Mouse (Mus musculus) cortical plate, adult 2 months (tissue): Measurements from ENCODE around the gene Stx1b. TPM values are rescaled to one million over a fixed set of nuclear protein-coding genes. Genes with fewer than 3 reads are reported as not detected.

ENCODE experiments used
- H3K27ac ChIP-seq: fragments of 200-500 bp; 2 replicates; pipeline ENCODE4 v1.5.1; 2012; ENCODE audit warnings: low read length, control low read depth, inconsistent platforms; ENCODE audit not compliant: insufficient read depth
- H3K4me1 ChIP-seq: fragments of 200-500 bp; 2 replicates; pipeline ENCODE4 v1.6.1; 2011; ENCODE audit warnings: low read length; ENCODE audit not compliant: control insufficient read depth, insufficient read depth
- H3K4me3 ChIP-seq: fragments of 200-500 bp; 2 replicates; pipeline ENCODE4 v1.5.1; 2011; ENCODE audit warnings: mild to moderate bottlenecking, low read length, control low read depth; ENCODE audit not compliant: insufficient read depth
- CTCF ChIP-seq: fragments of 200-500 bp; IDR thresholded peaks from 2 replicates; pipeline ENCODE4 v1.5.1; 2011; ENCODE audit warnings: mild to moderate bottlenecking, control low read depth, low read length; ENCODE audit not compliant: insufficient read depth; ENCODE audit errors: extremely low read depth
- POLR2A ChIP-seq: fragments of 200-500 bp; IDR thresholded peaks from 2 replicates; pipeline ENCODE4 v1.6.1; 2011; ENCODE audit warnings: mild to moderate bottlenecking, low read length, control low read depth; ENCODE audit not compliant: insufficient read depth; ENCODE audit errors: extremely low read depth
- polyA plus RNA-seq: library from polyadenylated mRNA; depleted of rRNA; stranded (reverse); fragments of >200 nt; gene quantifications from 2 replicates; pipeline ENCODE4 v1.2.3, GENCODE M21; 2012

Stx1b gene
- polyA plus RNA-seq, 1 experiment, result 383 TPM

DNA sequence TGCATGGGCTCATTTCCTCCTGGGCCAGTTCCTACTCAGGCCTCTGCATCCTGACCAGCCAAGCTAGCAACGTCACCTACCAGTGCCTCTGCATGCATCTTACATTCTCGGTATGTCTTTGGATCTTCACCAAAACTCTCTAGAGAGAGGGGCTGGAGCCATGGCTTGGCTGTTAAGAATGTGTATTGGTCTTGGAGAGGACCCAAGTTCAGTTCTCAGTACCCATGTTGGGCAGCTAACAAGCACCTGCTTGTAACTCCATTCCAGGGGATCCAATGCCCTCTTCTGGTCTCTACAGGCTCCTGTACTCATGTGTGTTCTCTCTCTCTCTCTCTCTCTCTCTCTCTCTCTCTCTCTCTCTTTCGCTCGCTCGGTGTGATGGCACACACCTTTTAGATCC is 6.6 kb downstream of the Stx1b start:
- TF ChIP-seq POLR2A (no peak), CTCF (no peak)
- Histone ChIP-seq H3K27ac (no peak overlapping the region), H3K4me1 (peaks cover 15% of the 10 kb centered on the region), H3K4me3 (no peak overlapping the region)

DNA sequence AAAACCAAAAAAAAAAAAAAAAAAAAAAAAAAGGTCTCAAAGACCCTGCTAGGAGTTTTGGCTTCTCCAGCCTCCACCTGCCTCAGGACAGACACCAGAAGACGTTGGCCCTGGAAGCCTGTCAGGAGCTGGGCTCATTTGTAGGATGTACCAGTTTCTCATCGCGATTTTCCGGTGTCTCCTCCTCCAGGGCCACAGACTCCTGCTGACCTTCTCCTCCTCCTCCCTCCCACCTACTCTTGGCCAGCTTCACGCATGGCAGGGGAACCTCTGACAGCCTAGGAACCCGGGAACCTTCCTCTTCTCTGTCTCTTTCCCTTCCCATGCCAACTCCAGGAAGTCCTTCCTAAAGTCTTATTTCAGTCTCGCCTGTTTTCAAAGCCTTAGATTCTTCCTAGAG is 7.3 kb downstream of the Stx1b start:
- TF ChIP-seq POLR2A (no peak), CTCF (no peak)
- Histone ChIP-seq H3K27ac (peak overlapping the region; percentile 45), H3K4me1 (peaks cover 15% of the 10 kb centered on the region), H3K4me3 (no peak overlapping the region)

DNA sequence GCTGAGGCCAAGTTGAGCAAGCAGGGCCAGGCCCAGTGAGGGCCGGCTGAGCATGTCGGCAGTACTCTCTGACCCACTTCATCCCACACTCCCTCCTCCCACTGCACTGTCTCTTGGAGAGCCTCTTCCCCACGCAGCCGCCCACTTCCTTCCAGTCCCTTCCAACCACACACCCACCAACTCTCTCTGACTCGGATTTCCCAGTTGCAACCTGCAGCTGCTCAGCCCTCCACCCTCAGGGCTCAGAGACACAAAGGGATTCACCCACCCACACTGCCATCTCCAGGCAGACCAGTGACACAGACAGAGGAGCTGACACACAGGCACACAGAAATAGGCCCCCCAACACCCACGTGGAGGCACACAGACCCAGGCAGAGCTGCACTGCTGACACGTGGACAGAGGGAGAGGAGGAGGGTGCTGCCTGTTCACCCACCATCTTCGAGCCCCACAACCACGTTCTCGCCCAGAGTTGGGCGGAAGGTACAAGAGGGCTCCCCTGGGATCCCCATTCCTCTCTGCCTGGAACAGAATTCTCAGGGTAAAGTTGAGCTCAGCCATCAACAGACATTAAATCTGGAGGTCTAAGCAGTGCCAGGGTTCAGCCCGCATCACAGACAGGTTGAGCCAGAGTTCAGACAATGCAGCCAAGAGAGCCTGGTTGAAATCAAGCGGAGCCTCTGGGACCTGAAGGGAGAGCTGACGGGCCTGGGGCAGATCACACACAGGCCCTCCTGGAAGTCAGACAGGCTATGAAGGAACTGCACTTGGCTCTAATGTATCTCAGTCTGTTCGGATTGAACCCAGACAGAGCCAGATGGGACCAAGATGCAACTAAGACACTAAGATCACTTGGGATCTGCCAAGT is 8.2 kb downstream of the Stx1b start:
- no peak for TF ChIP-seq CTCF
- no peak for TF ChIP-seq POLR2A
- no peak overlapping the region for H3K4me3 ChIP-seq
- H3K4me1 ChIP-seq, result peaks cover 15% of the 10 kb centered on the region
- H3K27ac ChIP-seq, result peak overlapping the region; percentile 33

DNA sequence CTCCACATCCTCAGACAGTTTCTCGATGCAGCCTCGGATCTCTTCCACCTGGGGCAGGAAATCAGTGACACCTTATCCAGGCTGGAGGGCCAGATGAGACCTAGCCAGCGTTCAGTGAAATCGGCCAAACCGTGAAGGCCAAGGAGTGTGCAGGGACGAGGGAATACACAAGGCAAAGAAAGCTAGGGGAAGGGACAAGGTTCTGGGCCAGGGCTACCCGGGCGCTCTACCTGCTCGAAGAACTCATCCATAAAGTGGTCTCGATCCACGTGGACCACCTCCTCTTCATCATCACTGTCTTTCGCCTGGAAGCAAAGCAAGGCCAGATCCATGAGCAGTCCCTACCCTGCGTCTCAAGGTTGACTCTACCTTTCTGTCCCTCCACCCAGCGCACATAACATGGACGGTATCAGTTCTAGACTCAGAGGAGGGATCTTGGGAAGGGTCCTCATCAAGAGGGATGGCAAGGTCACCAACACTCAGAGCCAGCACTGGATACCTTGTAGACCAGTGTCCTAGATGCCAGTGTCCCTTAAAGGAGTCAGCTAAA is 9.2 kb downstream of the Stx1b start:
- TF ChIP-seq CTCF (no peak), POLR2A (no peak)
- H3K4me3 ChIP-seq, result no peak overlapping the region
- peaks cover 15% of the 10 kb centered on the region for H3K4me1 ChIP-seq
- peak overlapping the region; percentile 33; the same call in 1 of the 2 replicates for H3K27ac ChIP-seq

DNA sequence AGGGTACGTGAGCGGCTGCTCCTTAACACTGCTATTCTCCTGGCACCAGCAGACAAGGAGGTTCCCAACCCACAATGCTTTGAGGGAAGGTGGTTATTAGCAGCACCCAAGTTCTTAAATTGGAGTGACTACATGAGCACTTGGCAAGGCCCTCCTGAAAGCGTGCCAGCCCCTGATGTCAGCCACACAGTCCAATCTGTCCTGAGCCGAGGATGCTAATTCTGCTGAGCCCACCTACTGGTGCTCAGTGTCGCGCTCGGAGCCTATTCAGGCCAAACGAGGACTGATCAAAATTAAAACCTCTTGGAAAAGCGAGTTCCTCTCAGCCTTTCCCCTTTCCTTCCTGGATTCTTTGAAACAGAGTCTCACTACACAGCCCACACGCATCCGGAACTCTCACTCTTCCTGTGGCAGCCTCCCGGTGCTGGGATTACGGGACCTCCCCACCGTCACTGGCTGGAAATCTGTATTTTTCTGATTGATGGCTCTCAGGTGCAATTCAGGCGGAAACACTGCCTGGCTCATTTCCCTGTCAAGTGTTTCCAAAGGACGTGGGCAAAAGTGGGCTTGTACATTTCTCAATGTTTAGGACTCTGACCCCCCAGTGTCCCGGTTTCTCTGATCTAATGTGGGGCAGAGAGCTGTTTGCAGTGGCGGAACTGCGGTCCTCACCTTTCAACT is 10.0 kb downstream of the Stx1b start:
- TF ChIP-seq CTCF, result no peak
- TF ChIP-seq POLR2A, result no peak
- Histone ChIP-seq H3K4me1 (peaks cover 15% of the 10 kb centered on the region), H3K4me3 (no peak overlapping the region), H3K27ac (0 out of 2 replicates have a peak overlapping the region, but pooled peaks have one; percentile 1)

DNA sequence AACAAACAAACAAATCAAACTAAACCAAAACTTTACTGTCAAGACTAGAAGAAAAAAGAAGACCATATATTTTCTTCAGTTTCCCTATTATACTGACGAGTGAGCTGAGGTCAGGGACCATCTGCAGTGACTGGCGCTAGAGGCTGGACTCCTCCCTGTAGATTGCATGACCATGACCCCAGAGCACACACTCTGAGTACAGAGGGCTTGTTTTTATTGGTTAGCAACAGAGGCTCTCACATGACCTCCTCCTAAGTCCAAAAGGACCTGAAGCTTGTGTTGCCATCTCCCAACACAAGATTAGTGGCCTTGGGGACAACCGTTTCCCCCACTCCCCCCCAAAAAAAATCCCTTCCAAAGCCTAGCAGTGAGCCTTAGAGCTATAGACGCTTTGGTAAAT is 10.5 kb downstream of the Stx1b start:
- Histone ChIP-seq H3K27ac (no peak overlapping the region), H3K4me3 (no peak overlapping the region), H3K4me1 (peaks cover 15% of the 10 kb centered on the region)
- TF ChIP-seq CTCF (no peak), POLR2A (no peak)

DNA sequence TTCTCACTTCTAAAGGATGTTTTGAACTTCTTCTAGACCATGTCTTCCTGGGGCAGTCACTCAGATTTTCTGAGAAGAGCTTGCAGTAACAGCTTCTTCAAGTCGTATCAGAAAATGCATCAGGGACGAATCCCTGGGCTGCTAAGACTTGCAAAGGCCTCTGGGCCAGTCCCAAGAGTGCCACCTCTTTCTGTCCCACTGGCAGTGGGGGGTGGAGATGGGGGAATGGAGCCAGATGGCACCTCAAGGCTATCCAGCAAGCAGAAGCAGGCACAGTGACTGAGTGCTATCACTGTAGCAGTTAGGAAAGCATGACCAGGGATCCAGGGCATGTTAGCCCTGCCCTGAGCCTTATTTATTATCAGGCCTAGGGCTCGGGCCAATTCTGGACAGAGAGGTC is 12.1 kb downstream of the Stx1b start:
- Histone ChIP-seq H3K27ac (no peak overlapping the region), H3K4me1 (peaks cover 13% of the 10 kb centered on the region), H3K4me3 (no peak overlapping the region)
- TF ChIP-seq CTCF, result no peak
- no peak for TF ChIP-seq POLR2A

DNA sequence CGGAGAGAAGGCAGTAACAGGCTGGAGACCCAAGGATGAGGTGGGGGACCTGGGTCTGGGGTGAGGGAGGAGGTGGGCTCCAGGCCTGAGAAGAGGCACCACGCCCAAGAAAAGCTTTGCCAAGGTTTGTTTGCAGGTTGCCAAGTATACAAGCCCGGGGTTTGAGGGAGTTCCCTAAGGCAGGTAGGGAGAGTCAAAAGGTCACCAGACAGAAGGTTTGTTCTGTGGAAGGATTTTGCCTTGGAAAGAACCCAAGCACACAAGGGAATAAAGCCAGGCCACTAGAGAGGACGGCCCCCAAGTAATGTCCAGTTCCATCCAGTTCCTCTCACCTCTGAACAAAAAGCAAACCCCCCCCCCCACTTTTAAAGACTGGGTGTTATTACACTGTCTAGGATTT is 13.1 kb downstream of the Stx1b start:
- TF ChIP-seq POLR2A (no peak), CTCF (no peak)
- Histone ChIP-seq H3K27ac (no peak overlapping the region), H3K4me1 (peaks cover 10% of the 10 kb centered on the region), H3K4me3 (no peak overlapping the region)

DNA sequence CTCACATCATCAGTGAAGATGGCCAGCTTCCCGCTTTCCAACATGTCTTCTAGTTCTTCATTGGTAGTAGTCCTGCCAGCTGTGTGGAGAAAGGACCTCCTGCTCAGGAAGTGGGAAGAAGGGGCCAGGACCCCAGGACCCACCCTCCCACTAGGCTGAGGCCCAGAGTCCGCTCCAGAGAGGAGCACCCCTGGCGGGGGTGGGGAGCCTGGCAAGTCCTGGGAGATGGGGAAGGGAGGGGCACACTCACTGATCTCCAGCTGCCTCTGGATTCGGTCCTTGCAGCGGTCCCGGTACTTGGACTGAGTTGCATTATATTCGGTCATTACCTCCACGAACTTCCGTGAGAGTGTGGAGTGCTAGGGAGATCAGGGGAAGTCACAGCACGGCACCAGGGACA is 13.7 kb downstream of the Stx1b start:
- H3K27ac ChIP-seq, result no peak overlapping the region
- TF ChIP-seq POLR2A (no peak), CTCF (no peak)
- H3K4me3 ChIP-seq, result no peak overlapping the region
- H3K4me1 ChIP-seq, result peaks cover 8% of the 10 kb centered on the region
